Mouse (Mus musculus): Measurements from ENCODE around the gene Lamb3.

DNA sequence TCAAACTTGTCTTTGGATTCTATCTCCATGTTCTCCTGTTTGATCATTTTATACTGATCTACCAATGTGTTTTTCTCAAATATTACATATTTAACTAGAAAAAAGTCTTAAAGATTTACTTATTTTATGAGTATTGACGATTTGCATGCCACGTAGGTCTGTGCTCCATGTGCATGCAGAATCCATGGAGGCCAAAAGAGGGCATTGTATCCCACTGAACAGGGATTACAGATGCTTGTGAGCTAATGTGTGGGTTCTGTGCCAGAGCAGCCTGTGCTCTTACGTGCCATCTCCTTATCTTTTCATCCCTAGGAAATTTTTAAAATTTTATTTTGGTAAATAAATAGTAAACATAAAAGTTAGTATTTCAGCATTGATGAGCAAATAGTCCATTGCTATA lies 184.8 kb downstream of the Lamb3 start:
- TF ChIP-seq TAL1 (conservative IDR thresholded peaks at IDR 0.05; ENCODE audit: low read depth, low read length) = no peak
- TF ChIP-seq CTCF (IDR thresholded peaks at IDR 0.05; ENCODE audit: low read depth, low read length) = no peak
- no peak for TF ChIP-seq GATA1 (IDR thresholded peaks at IDR 0.05; ENCODE audit: borderline replicate concordance, low read length)
- TF ChIP-seq POLR2AphosphoS5 (IDR thresholded peaks at IDR 0.05; ENCODE audit: insufficient replicate concordance, low read depth, low read length) = no peak
- TF ChIP-seq GATA2 (IDR thresholded peaks at IDR 0.05; ENCODE audit: borderline replicate concordance, low read depth, low read length) = no peak

Data from G1E (cell line).